Mouse (Mus musculus): ENCODE measurements around the gene Ddx39b. TPM values are rescaled to one million over a fixed set of nuclear protein-coding genes. Genes with fewer than 3 reads are reported as not detected.

Gene Ddx39b
- total RNA-seq, 2 experiments from 2014 or later, result 230 to 239 TPM

DNA sequence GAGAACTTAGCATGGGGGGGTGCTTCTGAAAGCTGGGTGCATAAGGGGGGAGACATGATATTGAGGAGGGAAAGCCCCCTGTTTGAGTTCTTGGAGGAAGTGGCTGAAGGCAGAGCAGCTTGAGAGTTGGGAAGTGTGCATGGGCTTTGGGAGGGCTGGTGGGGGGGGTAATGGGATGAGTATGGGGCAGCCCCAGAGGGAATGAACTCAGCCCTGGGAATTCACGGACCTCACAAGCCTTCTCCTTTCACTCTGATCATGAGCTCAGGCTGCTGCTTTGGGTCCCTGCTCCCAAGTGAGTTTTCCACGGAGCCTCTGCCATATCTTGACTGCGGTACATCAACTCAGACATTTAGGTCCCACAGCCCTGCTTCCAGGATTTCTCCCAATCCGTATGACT lies 39.1 kb upstream of the Ddx39b start:
- Histone ChIP-seq H3K4me3 (no peak overlapping the region), H3K27ac (no peak overlapping the region)
- no peak for TF ChIP-seq CTCF (conservative IDR thresholded peaks at IDR 0.05)
- DNase-seq (ENCODE audit: low spot score in 2 of 2), result no peak

DNA sequence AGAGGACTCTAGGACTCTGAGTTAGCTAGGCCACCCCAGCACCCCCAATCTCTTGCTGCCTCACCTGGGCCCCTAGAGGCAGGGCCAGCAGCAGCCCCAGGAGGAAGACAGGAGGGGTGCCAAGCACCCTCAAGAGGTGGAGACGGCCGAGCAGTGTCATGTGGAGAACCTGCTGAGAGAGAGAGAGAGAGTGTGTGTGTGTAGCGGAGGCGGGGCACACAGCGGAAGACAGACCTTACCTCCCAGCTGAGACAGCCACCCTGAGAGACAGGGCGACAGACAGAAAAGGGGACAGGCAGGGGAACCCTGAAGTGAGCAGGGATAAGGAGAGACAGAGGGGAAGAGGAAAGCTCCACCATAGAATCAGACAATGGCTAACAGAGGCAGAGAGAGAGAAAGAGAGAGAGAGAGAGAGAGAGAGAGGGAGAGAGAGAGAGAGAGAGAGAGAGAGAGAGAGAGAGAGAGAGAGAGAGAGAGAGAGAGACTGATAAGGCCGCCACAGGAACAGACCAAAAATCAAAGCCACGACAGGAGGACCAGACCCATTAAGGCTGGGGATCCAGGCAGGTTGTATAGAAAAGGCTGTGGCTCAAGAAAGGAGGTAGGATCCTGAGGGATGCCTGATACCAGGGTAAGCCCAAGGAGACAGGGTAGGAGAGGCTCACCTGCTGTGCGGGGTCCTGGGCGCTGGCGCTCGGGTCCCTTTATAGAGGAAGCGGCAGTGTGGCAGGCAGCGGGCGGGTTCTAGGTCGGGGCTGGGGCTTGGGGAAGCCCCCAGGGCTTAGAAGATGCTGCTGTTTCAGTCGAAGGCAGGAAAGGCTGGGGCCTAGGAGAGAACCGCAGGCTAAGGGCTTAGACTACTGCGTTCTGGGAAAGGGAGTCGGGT lies 36.8 kb upstream of the Ddx39b start, which contains the start of gene Lta:
Gene Lta, minus strand, starts transcription at position 858 of the 886 bp plus-strand sequence.
- no peak for DNase-seq (ENCODE audit: low spot score in 2 of 2)
- no peak for TF ChIP-seq CTCF (conservative IDR thresholded peaks at IDR 0.05)
- no peak within 1 kb of the TSS for H3K4me3 ChIP-seq
- no peak within 1 kb of the TSS for H3K27ac ChIP-seq

DNA sequence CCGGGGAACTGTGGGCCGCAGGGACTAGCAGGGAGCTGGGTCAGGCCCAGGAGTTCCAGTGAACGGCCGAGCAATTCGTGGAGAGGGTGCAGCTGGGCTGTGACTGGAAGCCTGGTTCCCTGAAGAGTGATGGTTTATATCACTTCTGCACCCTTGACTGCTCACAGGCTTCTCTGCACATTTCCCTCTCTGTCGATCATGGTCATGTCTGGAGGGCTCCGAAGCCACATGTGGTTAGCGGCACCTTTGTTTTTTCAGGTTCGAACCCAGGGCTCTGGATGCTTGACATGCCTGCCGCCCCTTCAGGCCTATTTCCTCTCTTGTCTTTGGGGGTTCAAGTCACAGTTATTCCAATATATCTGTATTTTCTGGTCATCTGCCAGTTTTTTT lies 36.2 kb upstream of the Ddx39b start:
- H3K27ac ChIP-seq, result no peak overlapping the region
- no peak for DNase-seq (ENCODE audit: low spot score in 2 of 2)

DNA sequence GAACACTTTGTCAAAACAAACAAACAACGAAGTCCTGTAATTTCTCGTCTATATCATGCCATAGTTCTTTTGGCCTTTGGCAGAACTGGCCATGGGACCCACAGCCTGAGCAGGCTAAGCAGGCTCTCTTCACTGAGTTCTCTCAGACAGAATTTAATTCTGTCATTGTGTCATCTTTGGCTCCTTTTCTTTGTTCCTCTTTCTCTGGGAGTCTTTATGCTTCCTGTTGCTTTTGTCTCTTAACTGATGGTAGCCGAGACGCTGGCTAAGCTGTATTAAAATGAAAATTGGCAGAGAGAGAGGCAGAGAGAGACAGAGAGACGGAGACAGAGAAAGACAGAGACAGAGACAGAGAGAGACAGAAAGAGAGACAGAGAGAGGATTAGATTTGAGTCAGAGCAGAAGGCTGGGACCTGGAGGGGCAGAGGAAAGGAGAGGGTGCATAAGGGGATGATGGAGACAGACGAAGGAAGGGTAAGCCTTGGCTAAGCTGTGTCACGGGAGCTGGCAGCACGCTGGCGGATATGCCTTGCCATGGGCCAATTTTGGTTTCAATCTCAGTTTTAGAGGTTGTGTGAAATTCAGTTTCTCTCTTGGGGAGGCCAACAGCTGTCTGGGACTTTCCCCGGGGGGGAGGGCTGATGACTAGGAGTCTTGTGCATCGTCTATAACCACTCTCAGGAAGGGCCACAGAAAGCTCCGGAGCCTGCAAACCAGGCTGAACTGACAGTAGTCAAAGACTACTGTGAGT lies 31.6 kb upstream of the Ddx39b start:
- TF ChIP-seq CTCF (conservative IDR thresholded peaks at IDR 0.05), result no peak

More for the DNA sequence above, 36.2 kb upstream of the Ddx39b start:
- H3K4me3 ChIP-seq, result no peak overlapping the region
- no peak for TF ChIP-seq CTCF (conservative IDR thresholded peaks at IDR 0.05)

DNA sequence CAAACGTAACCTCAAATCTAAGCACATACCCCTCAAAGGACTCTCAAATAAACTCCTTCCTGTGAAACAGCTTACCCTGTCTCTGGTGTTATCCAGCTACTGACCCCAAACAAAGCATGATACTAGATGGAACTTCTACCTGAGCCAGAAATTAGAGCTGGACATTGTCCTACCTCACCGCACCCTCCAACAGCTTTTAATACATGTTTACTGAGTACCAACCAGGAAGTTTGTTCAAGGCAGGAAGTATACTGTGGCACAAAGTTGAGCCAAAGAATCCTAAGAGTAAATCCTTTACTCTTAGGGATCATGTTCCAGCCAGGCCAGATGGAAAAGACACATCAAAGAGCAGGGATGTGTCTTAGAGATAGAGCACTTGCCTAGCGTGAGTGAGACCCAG lies 31.0 kb upstream of the Ddx39b start:
- no peak for DNase-seq (ENCODE audit: low spot score in 2 of 2)
- Histone ChIP-seq H3K27ac (no peak overlapping the region), H3K4me3 (no peak overlapping the region)
- no peak for TF ChIP-seq CTCF (conservative IDR thresholded peaks at IDR 0.05)

More for the DNA sequence above, 31.6 kb upstream of the Ddx39b start:
- no peak overlapping the region for H3K4me3 ChIP-seq
- DNase-seq (ENCODE audit: low spot score in 2 of 2), result no peak
- no peak overlapping the region for H3K27ac ChIP-seq

DNA sequence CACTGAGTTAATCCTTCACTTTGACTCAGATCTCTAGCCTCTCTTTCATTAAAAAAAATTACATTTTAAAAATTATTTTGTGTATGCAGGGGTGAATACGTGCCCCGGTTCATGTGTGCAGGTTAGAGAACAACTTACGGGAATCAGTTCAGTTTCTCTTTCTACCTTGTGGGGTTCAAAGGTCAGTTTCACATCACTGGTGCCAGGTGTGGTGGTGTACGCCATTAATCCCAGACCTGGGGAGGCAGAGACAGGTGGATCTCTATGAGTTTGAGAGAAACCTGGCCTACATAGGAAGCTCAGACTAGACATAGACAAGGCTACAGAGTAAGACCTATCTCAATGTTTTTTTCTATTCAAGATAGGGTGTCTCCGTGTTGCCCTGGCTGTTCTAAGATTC lies 28.5 kb upstream of the Ddx39b start:
- no peak for DNase-seq (ENCODE audit: low spot score in 2 of 2)
- H3K4me3 ChIP-seq, result no peak overlapping the region

DNA sequence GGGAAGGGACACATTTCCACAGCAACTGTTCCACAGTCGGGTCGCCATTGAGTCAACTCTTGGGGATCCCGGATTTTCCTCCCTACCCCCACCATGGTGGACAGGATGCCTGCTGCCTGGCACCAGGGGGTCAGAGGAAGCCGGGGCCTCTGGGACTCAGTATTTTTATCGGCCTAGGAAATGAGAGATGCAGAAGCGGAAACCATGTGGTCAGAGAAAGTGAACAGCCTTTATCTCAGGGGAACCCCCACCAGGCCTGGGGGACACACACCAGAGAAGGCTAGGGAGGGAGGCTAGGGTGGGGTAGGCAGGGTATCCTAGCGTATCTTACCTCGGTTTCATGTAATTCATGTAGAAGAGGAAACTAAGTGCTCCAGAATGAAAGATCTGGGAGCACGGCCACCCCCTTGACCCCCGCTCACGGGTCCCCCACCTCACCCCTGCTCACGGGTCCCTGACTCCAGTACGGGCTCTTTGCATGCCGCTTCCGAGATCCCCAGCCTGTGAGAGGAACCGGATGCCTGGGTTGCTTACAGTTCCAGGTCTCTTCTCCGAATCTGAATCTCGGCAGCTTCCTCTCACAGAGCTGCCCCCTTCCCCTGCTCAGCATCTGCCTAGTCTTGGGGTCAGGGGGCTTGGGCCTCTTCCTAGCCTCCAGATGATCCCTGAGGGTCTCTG lies 22.9 kb upstream of the Ddx39b start:
- DNase-seq (ENCODE audit: low spot score in 2 of 2), result no peak
- peak overlapping the region; percentile 47 for H3K27ac ChIP-seq
- TF ChIP-seq CTCF (conservative IDR thresholded peaks at IDR 0.05), result no peak
- no peak overlapping the region for H3K4me3 ChIP-seq

More for the DNA sequence above, 28.5 kb upstream of the Ddx39b start:
- TF ChIP-seq CTCF (conservative IDR thresholded peaks at IDR 0.05), result no peak
- no peak overlapping the region for H3K27ac ChIP-seq

DNA sequence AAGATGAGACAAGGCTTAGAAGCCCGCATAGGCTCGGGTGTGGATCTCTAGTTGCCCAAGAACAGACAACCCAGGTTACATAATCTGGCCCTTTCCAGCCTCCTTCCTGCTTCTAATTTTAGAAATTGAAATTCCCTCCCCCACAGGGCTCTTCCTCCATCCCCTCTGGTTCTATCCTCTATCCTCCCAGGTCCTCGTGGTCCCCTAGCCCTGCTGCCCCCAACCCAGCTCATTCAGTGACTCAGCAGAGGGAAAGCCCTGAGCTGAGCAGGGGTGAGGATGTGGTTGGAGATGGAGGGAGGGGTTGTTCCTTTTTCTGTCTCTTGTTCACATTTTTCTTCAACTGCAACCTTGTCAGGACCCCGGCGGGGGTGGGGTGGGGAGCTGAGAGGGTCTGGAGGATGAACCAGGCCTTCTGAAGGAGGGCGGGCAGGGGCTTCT lies 21.9 kb upstream of the Ddx39b start:
- H3K27ac ChIP-seq, result peak overlapping the region; percentile 47; the same call in 1 of the 2 replicates
- no peak for TF ChIP-seq CTCF (conservative IDR thresholded peaks at IDR 0.05)

DNA sequence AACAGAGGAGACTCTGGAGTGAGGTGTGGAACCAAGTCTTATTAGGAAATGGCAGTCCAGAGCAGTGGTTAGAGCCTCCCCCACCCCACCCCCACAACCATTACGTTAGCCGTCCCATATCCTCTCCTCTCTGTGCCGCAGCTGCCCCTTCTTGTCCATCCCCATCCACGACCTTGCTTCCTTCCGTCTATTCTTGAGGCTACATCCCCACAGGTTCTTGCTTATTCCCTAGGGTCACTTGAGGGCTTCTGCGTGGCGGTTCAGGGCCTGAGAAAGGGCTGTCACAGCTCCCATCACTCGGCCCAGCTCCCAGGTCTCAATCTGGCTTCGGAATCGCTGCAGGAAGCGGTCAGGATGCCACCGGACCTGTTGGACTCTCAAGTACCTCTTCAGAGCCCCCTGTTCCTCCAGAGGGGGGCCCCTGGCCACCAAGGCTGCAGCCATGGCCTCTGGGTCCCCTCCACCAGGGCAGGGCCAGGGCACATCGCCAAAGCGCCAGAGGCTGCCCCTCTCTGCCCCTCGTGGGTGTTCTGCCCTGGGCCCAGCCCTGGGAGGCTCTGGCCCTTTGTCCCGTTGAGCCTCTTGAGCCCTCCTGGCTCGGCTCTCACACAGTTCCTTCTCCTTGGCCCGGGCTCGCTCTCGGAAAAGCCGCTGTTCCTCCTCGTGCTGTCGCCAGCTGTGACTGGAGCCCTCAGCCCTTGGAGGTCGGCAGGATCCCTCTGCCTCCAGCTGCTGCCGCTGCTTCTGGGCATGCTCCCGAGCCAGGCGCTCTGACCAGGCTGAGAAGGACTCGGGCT lies 21.2 kb upstream of the Ddx39b start, which contains the start of gene Gm16181:
Gene Gm16181, plus strand, starts transcription at position 679 of the 797 bp plus-strand sequence.
- TF ChIP-seq CTCF (conservative IDR thresholded peaks at IDR 0.05), result no peak
- no peak for DNase-seq (ENCODE audit: low spot score in 2 of 2)
- Histone ChIP-seq H3K4me3 (no peak within 1 kb of the TSS), H3K27ac (peak within 1 kb of the TSS; percentile 47; the same call in 1 of the 2 replicates)

More for the DNA sequence above, 21.9 kb upstream of the Ddx39b start:
- no peak for DNase-seq (ENCODE audit: low spot score in 2 of 2)
- no peak overlapping the region for H3K4me3 ChIP-seq

DNA sequence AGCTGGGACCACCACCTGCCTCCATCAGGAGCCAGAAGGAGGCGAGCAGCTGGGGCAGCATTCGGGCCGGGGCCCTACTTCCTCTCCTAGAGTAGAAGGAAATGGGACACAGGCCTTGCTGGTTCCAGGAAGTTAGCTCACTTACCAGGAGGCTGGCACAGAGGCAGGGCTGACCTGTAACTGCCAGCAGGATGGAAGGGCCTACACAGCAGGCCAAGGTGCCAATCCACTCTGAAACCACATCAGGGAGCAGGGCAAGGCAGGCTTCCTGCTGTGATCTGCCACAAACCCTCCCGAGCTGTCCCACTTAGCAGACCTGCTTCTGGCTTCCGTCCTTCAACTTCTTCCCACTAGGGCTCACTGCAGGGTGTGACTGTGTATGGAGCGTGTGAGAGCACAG lies 19.2 kb upstream of the Ddx39b start:
- Histone ChIP-seq H3K4me3 (no peak overlapping the region), H3K27ac (no peak overlapping the region; the same call in 1 of the 2 replicates)
- no peak for TF ChIP-seq CTCF (conservative IDR thresholded peaks at IDR 0.05)
- no peak for DNase-seq (ENCODE audit: low spot score in 2 of 2)

DNA sequence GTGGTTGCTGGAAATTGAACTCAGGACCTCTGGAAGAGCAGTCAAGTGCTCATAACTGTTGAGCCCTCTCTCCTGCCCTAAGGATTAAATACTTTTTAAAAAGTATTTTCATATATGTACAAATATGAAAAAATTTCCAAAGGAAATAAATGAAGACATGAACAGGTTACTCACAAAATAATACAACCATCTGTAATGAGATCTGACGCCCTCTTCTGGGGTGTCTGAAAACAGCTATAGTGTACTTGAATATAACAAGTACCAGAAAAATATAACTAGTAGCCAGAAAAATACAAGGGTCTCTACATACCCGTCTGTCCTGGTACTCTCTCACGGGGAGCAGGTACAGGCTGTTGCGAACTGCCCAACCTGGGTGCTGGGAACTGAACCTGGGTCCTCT lies 16.9 kb upstream of the Ddx39b start:
- no peak overlapping the region for H3K4me3 ChIP-seq
- H3K27ac ChIP-seq, result no peak overlapping the region
- no peak for DNase-seq (ENCODE audit: low spot score in 2 of 2)
- peak; percentile 33 for TF ChIP-seq CTCF (conservative IDR thresholded peaks at IDR 0.05)

DNA sequence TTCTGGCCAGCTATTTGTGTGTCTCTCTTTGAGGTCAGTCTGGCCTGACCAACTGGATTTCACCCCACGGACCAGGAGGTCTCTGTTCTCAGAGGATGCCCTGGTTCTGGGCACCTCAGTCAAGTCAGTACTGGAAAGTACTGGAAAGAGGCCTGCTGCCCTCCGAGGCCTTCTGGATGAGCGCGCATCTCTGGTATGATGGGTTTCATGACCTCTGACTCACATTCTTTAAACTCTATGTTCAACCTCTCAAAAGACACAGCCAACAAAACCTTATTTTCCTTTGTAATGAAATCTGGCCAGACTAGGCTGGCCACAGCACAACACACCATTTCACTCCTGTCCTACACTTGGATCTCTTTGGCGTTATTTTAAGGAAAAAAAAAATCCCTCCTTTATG lies 16.1 kb upstream of the Ddx39b start:
- DNase-seq (ENCODE audit: low spot score in 2 of 2), result no peak
- TF ChIP-seq CTCF (conservative IDR thresholded peaks at IDR 0.05), result no peak
- no peak overlapping the region for H3K4me3 ChIP-seq
- H3K27ac ChIP-seq, result no peak overlapping the region

Data from layer of hippocampus, adult 2 months (tissue).